In genomic region chr2:22623111-22624070, GRCm38 (mm10) we compare ENCODE assay signal across 9 mouse cellular contexts. TPM values are rescaled to one million over a fixed set of nuclear protein-coding genes. Genes with fewer than 3 reads are reported as not detected.
A peak's percentile ranks its signal among the peaks of the same experiment; 100 is the strongest.
DNase-seq lines count a peak whose midpoint lies in the region; ATAC-seq lines count a peak whose summit lies in the region.
"Had no signal": no experiment of that assay in that cellular context is flagged by ENCODE, and none has a peak within 500 bp of the region (broad histone marks: within the 10 kb centered on the region; RNA-seq: fewer than 3 reads in every experiment).

No protein-coding gene starts in this region.

- H3K27me3 ChIP-seq in liver, embryonic 12.5 days (replicated peaks): peaks cover 97% of the 10 kb centered on the region

- WGBS in liver, embryonic 12.5 days (ENCODE audit: insufficient replicate concordance): 1% methylated on average over 60 of the region's 60 CpGs

- DNase-seq in cerebellum, postnatal 36 days: peak; percentile 4 to 10
- no peak for DNase-seq in cerebellum, postnatal 4 days (ENCODE audit: low spot score in 2 of 2)
- peak; percentile 27 for DNase-seq in ES-CJ7 (ENCODE audit: low read depth, low spot score)
- peak; percentile 5 for DNase-seq in heart, postnatal 4 days
- no peak for DNase-seq in ovary, postnatal 10 days (ENCODE audit: low spot score)
- DNase-seq in ovary, postnatal 14 days (ENCODE audit: low spot score): no peak
- no peak for DNase-seq in B cell, adult 2 months

- H3K9ac ChIP-seq in liver, embryonic 12.5 days: no peak overlapping the region

- H3K27ac ChIP-seq in liver, embryonic 12.5 days: no peak overlapping the region

- ATAC-seq in liver, embryonic 12.5 days: no peak

- peaks cover 14% of the 10 kb centered on the region for H3K4me1 ChIP-seq in liver, embryonic 12.5 days

- H3K4me2 ChIP-seq in liver, embryonic 12.5 days: peak overlapping the region; percentile 27

- peak overlapping the region; percentile 31; the same call in 1 of the 2 replicates for H3K4me3 ChIP-seq in liver, embryonic 12.5 days

- H3K36me3 ChIP-seq in liver, embryonic 12.5 days: no peaks in the 10 kb centered on the region

- no peaks in the 10 kb centered on the region for H3K9me3 ChIP-seq in liver, embryonic 12.5 days (replicated peaks)

RNA-seq across cellular contexts. Expression of gene Gad2, which starts 1.4 kb away (rescaled TPM):
- total RNA-seq in heart, postnatal 4 days (2021): not detected
- polyA plus RNA-seq in liver, embryonic 12.5 days (2016; fragmentation: Nextera tagmentation; extraction: Ambion mirVana): not detected in 2 replicates
- polyA plus RNA-seq: C2C12 had no signal

Comparison
In these comparisons a context has a peak if more than half of its experiments do, and no peak if none do; other contexts are left out.
1. DNase-seq: peak in cerebellum, postnatal 36 days (2 of 2), ES-CJ7 (single experiment) and heart, postnatal 4 days (single experiment); none in cerebellum, postnatal 4 days (0 of 2), ovary, postnatal 10 days (single experiment), ovary, postnatal 14 days (single experiment) and B cell, adult 2 months (0 of 2).